Mouse (Mus musculus) regulatory T cell (primary cell): Measurements from ENCODE around the gene Prl3a1.

Experiments used
- in situ Hi-C: fragments of 300-600 bp; cut with MboI, MseI; formaldehyde crosslinking; loops from one replicate; pipeline ENCODE4 v1.15.1; 2025; ENCODE audit warnings: high pct_unique_total_duplicates

Gene Prl3a1

DNA sequence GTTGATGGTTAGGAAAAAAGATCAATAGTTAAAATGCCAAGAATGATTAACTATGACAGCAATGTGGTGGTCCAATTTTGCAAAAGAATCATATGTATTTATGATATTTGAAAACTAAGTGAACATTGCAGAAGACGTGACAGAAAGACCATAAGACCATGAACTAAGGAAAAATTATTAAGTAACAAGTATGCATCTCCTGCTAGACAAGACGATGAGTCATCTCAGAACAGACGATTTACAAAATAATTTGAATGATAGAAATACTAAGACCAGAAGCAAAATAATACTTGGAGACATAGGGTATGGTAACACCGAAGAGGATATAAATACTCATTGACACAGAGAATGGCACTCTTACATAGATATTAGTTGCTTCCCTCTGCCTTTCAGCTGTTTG is at the start of gene Prl3a1:
Prl3a1 (plus strand) TSS at position 301 of the 400 bp plus-strand sequence.
- in situ Hi-C loops, result no loop called here

GRCm38 (mm10) chr13:27241547-27241946 is 17.7 kb upstream of the Prl3a1 start, which contains the start of gene Prl3b1:
Gene Prl3b1, plus strand, starts transcription at chr13:27241847.
- in situ Hi-C loops, result no loop called here

GRCm38 (mm10) chr13:27312334-27313225 is 53.3 kb downstream of the Prl3a1 start, which contains the start of gene Prl6a1:
Gene Prl6a1, plus strand, starts transcription at chr13:27312627.
- in situ Hi-C loops, result no loop called here
